Mouse (Mus musculus) liver, postnatal 0 days (tissue): ENCODE measurements at regions not wholly inside any gene's neighbourhood (a gene's known extent, or its start where the extent isn't known, plus 50 kb on each side); places are given as distances from the start of the nearest gene placed in this dataset.

Source experiments
- ATAC-seq: fragments of 200-750 bp; cut with Nextera tagmentation; 2 replicates; pipeline ENCODE4 v1.8.0; 2017; ENCODE audit warnings: mild to moderate bottlenecking, moderate library complexity
- DNase-seq: peaks from one replicate; pipeline ENCODE4 v3.0.0-alpha.2; 2016
- H3K27ac ChIP-seq: fragments of 300-500 bp; sonication (generic); 2 replicates; pipeline ENCODE4 v1.5.1; 2014; ENCODE audit warnings: antibody characterized with exemption, moderate library complexity, mild to moderate bottlenecking, low read depth
- H3K27me3 ChIP-seq: fragments of 300-500 bp; sonication (generic); 2 replicates; pipeline ENCODE4 v1.6.1; 2014; ENCODE audit warnings: low read length, control low read depth, mixed read lengths; ENCODE audit not compliant: insufficient read depth
- H3K36me3 ChIP-seq: fragments of 300-500 bp; sonication (generic); replicated peaks from 2 replicates; pipeline ENCODE4 v1.6.1; 2014; ENCODE audit warnings: mild to moderate bottlenecking, control low read depth, low read length, moderate library complexity, mixed read lengths; ENCODE audit not compliant: insufficient read depth
- H3K4me1 ChIP-seq: fragments of 300-500 bp; sonication (generic); 2 replicates; pipeline ENCODE4 v1.6.1; 2014; ENCODE audit warnings: antibody characterized with exemption, mild to moderate bottlenecking, control low read depth; ENCODE audit not compliant: insufficient read depth
- H3K4me2 ChIP-seq: fragments of 300-500 bp; sonication (generic); 2 replicates; pipeline ENCODE4 v1.6.1; 2014; ENCODE audit warnings: low read depth, mild to moderate bottlenecking, low read length, moderate library complexity, mixed read lengths
- H3K4me3 ChIP-seq: fragments of 300-500 bp; sonication (generic); 2 replicates; pipeline ENCODE4 v1.5.1; 2014; ENCODE audit warnings: low read depth, low read length
- H3K9ac ChIP-seq: fragments of 300-500 bp; sonication (generic); replicated peaks from 2 replicates; pipeline ENCODE4 v1.6.1; 2014; ENCODE audit warnings: mild to moderate bottlenecking, moderate library complexity
- H3K9me3 ChIP-seq: fragments of 300-500 bp; sonication (generic); 2 replicates; pipeline ENCODE4 v1.6.1; 2016; ENCODE audit warnings: mild to moderate bottlenecking, control low read depth, low read length, mixed read lengths
- CTCF ChIP-seq: sonication (generic); IDR thresholded peaks from 2 replicates; pipeline ENCODE4 v1.5.1; 2016; ENCODE audit warnings: antibody characterized with exemption, low read depth
- EP300 ChIP-seq: IDR thresholded peaks from 2 replicates; pipeline ENCODE4 v1.6.1; 2016; ENCODE audit warnings: antibody characterized with exemption, low read depth, mild to moderate bottlenecking
- WGBS: fragments of 180-500 bp; shearing (Covaris S2); extraction: QIAGEN DNeasy Blood & Tissue Kit; methylation state at CpG from one replicate; pipeline ENCODE4 v1.1.7; 2014; ENCODE audit not compliant: insufficient replicate concordance; 5-methylcytosine and 5-hydroxymethylcytosine counted together

GRCm38 (mm10) chr2:78651549-78651948 lies 216.4 kb upstream of the Ube2e3 start:
- 35% methylated on average over 2 of the region's 2 CpGs for WGBS
- no peak for TF ChIP-seq EP300
- TF ChIP-seq CTCF: no peak
- no peaks in the 10 kb centered on the region for H3K36me3 ChIP-seq
- DNase-seq (no peak), ATAC-seq (no peak)
- H3K4me3 ChIP-seq: no peak overlapping the region
- no peak overlapping the region for H3K4me2 ChIP-seq
- H3K9me3 ChIP-seq: no peaks in the 10 kb centered on the region
- no peaks in the 10 kb centered on the region for H3K4me1 ChIP-seq
- H3K27ac ChIP-seq: no peak overlapping the region
- no peak overlapping the region for H3K9ac ChIP-seq
- no peaks in the 10 kb centered on the region for H3K27me3 ChIP-seq

GRCm38 (mm10) chr2:78640361-78640760 lies 227.6 kb upstream of the Ube2e3 start:
- Histone ChIP-seq H3K36me3 (no peaks in the 10 kb centered on the region), H3K27ac (no peak overlapping the region), H3K27me3 (no peaks in the 10 kb centered on the region), H3K4me3 (no peak overlapping the region), H3K9ac (no peak overlapping the region), H3K9me3 (no peaks in the 10 kb centered on the region), H3K4me1 (no peaks in the 10 kb centered on the region), H3K4me2 (no peak overlapping the region)
- WGBS: 74% methylated on average over 6 of the region's 6 CpGs
- ATAC-seq (no peak), DNase-seq (no peak)
- TF ChIP-seq CTCF (no peak), EP300 (no peak)

GRCm38 (mm10) chr2:78625264-78625663 lies 242.7 kb upstream of the Ube2e3 start:
- H3K36me3 ChIP-seq: no peaks in the 10 kb centered on the region
- no peak overlapping the region for H3K4me2 ChIP-seq
- H3K4me1 ChIP-seq: no peaks in the 10 kb centered on the region
- no peak overlapping the region for H3K27ac ChIP-seq
- no peak for ATAC-seq
- H3K4me3 ChIP-seq: no peak overlapping the region
- no peak for TF ChIP-seq EP300
- DNase-seq: no peak
- WGBS: 65% methylated on average over 4 of the region's 4 CpGs
- no peaks in the 10 kb centered on the region for H3K27me3 ChIP-seq
- no peak overlapping the region for H3K9ac ChIP-seq
- H3K9me3 ChIP-seq: no peaks in the 10 kb centered on the region

GRCm38 (mm10) chr2:78606388-78606787 lies 261.5 kb upstream of the Ube2e3 start:
- no peaks in the 10 kb centered on the region for H3K27me3 ChIP-seq
- H3K4me2 ChIP-seq: no peak overlapping the region
- H3K4me1 ChIP-seq: no peaks in the 10 kb centered on the region
- H3K4me3 ChIP-seq: no peak overlapping the region
- H3K9ac ChIP-seq: no peak overlapping the region
- TF ChIP-seq EP300: no peak
- no peak for TF ChIP-seq CTCF
- no peak overlapping the region for H3K27ac ChIP-seq
- H3K9me3 ChIP-seq: no peaks in the 10 kb centered on the region
- no peak for ATAC-seq
- H3K36me3 ChIP-seq: no peaks in the 10 kb centered on the region
- DNase-seq: no peak

GRCm38 (mm10) chr2:78600753-78601152 lies 267.2 kb upstream of the Ube2e3 start:
- H3K27me3 ChIP-seq: no peaks in the 10 kb centered on the region
- ATAC-seq: no peak
- no peak overlapping the region for H3K9ac ChIP-seq
- 72% methylated on average over 2 of the region's 2 CpGs for WGBS
- H3K27ac ChIP-seq: no peak overlapping the region
- no peak overlapping the region for H3K4me3 ChIP-seq
- TF ChIP-seq EP300: no peak
- no peak for DNase-seq
- H3K4me2 ChIP-seq: no peak overlapping the region
- no peaks in the 10 kb centered on the region for H3K9me3 ChIP-seq
- no peaks in the 10 kb centered on the region for H3K36me3 ChIP-seq
- H3K4me1 ChIP-seq: no peaks in the 10 kb centered on the region

- TF ChIP-seq CTCF: no peak
- no peak for TF ChIP-seq EP300
- no peak overlapping the region for H3K4me3 ChIP-seq
- DNase-seq: no peak
- ATAC-seq: no peak
- H3K27me3 ChIP-seq: no peaks in the 10 kb centered on the region
- no peaks in the 10 kb centered on the region for H3K4me1 ChIP-seq
- H3K36me3 ChIP-seq: no peaks in the 10 kb centered on the region
- WGBS: 80% methylated on average over 8 of the region's 8 CpGs
- no peak overlapping the region for H3K4me2 ChIP-seq
- no peak overlapping the region for H3K27ac ChIP-seq
- H3K9ac ChIP-seq: no peak overlapping the region
- H3K9me3 ChIP-seq: no peaks in the 10 kb centered on the region
Measured at GRCm38 (mm10) chr2:78598039-78598438, 269.9 kb upstream of the Ube2e3 start.

- no peaks in the 10 kb centered on the region for H3K27me3 ChIP-seq
- 66% methylated on average over 2 of the region's 2 CpGs for WGBS
- TF ChIP-seq CTCF (no peak), EP300 (no peak)
- ATAC-seq (no peak), DNase-seq (no peak)
- H3K27ac ChIP-seq: no peak overlapping the region
- no peaks in the 10 kb centered on the region for H3K4me1 ChIP-seq
- no peaks in the 10 kb centered on the region for H3K36me3 ChIP-seq
- no peak overlapping the region for H3K9ac ChIP-seq
- H3K4me2 ChIP-seq: no peak overlapping the region
- H3K4me3 ChIP-seq: no peak overlapping the region
- H3K9me3 ChIP-seq: no peaks in the 10 kb centered on the region
Measured at GRCm38 (mm10) chr2:78596251-78596650, 271.7 kb upstream of the Ube2e3 start.
